Comparison of ENCODE assay signal across 8 mouse cellular contexts in genomic region chr8:122847829-122848561, GRCm38 (mm10). TPM values are rescaled to one million over a fixed set of nuclear protein-coding genes. Genes with fewer than 3 reads are reported as not detected.
DNase-seq lines count a peak whose midpoint lies in the region; ATAC-seq and TF ChIP-seq lines count a peak whose summit lies in the region.

Cdh15 (plus strand) TSS chr8:122847966.

- no peak for TF ChIP-seq CTCF in cerebellum, adult 2 months (IDR thresholded peaks at IDR 0.05; ENCODE audit: borderline replicate concordance, insufficient read depth, low read depth, low read length)

- peak; percentile 89 for ATAC-seq in kidney, embryonic 15.5 days (replicated peaks; ENCODE audit: low FRiP score)
- ATAC-seq in stomach, embryonic 14.5 days (ENCODE audit: insufficient number of reproducible peaks, insufficient read depth, low FRiP score, low read depth) = peak; percentile 80

- H3K4me3 ChIP-seq in cerebellum, adult 2 months (replicated peaks; ENCODE audit: insufficient read depth, low read depth, low read length) = peak within 1 kb of the TSS; percentile 89
- H3K4me3 ChIP-seq in kidney, embryonic 15.5 days (replicated peaks) = no peak within 1 kb of the TSS
- no peak within 1 kb of the TSS for H3K4me3 ChIP-seq in stomach, embryonic 14.5 days (ENCODE audit: low read depth, low read length)

- peak within 1 kb of the TSS; percentile 50 for H3K4me2 ChIP-seq in kidney, embryonic 15.5 days
- H3K4me2 ChIP-seq in stomach, embryonic 14.5 days (replicated peaks; ENCODE audit: low read depth, low read length) = peak within 1 kb of the TSS; percentile 20; the same call in 1 of the 2 replicates

- H3K27ac ChIP-seq in cerebellum, adult 2 months (ENCODE audit: insufficient read depth, low read length) = peak within 1 kb of the TSS; percentile 84
- no peak within 1 kb of the TSS for H3K27ac ChIP-seq in kidney, embryonic 15.5 days
- no peak within 1 kb of the TSS for H3K27ac ChIP-seq in stomach, embryonic 14.5 days (ENCODE audit: low read length)

- 6% methylated on average over 17 of the region's 18 CpGs for WGBS in cerebellum, adult 2 months
- WGBS in kidney, embryonic 15.5 days = 11% methylated on average over 18 of the region's 18 CpGs
- WGBS in stomach, embryonic 14.5 days = 15% methylated on average over 18 of the region's 18 CpGs

- peaks cover 23% of the 10 kb centered on the region for H3K4me1 ChIP-seq in cerebellum, adult 2 months (ENCODE audit: control insufficient read depth, insufficient read depth, low read length)
- peaks cover 23% of the 10 kb centered on the region for H3K4me1 ChIP-seq in kidney, embryonic 15.5 days
- H3K4me1 ChIP-seq in stomach, embryonic 14.5 days (ENCODE audit: control insufficient read depth, insufficient read depth, low read length) = peaks cover 5% of the 10 kb centered on the region; the same call in 1 of the 2 replicates

- H3K27me3 ChIP-seq in cerebellum, adult 2 months (ENCODE audit: control insufficient read depth, insufficient read depth, low read length) = no peaks in the 10 kb centered on the region
- H3K27me3 ChIP-seq in kidney, embryonic 15.5 days = peaks cover 3% of the 10 kb centered on the region; the same call in 1 of the 2 replicates
- no peaks in the 10 kb centered on the region for H3K27me3 ChIP-seq in stomach, embryonic 14.5 days (ENCODE audit: control insufficient read depth, insufficient read depth, low read length)

- H3K36me3 ChIP-seq in kidney, embryonic 15.5 days = no peaks in the 10 kb centered on the region
- H3K36me3 ChIP-seq in stomach, embryonic 14.5 days (ENCODE audit: control insufficient read depth, insufficient read depth, low read length) = no peaks in the 10 kb centered on the region

- H3K9ac ChIP-seq in kidney, embryonic 15.5 days = no peak within 1 kb of the TSS
- no peak within 1 kb of the TSS for H3K9ac ChIP-seq in stomach, embryonic 14.5 days (replicated peaks; ENCODE audit: low read depth, low read length)

- no peaks in the 10 kb centered on the region for H3K9me3 ChIP-seq in kidney, embryonic 15.5 days (replicated peaks)
- H3K9me3 ChIP-seq in stomach, embryonic 14.5 days (ENCODE audit: control insufficient read depth, low read depth, low read length) = no peaks in the 10 kb centered on the region

- peak; percentile 24 to 27 for DNase-seq in spleen, postnatal 36 days (ENCODE audit: low spot score in 2 of 2)
- no peak for DNase-seq in spleen, adult 12 weeks (ENCODE audit: low spot score)
- peak; percentile 89 to 93 for DNase-seq in cerebellum, adult 2 months
- DNase-seq in gastrocnemius, adult 18-20 months (ENCODE audit: low spot score) = peak; percentile 84
- peak; percentile 68 for DNase-seq in lung, postnatal 10 days
- no peak for DNase-seq in ovary, postnatal 10 days (ENCODE audit: low spot score)

- peak; percentile 82 for TF ChIP-seq POLR2A in cerebellum, adult 2 months (IDR thresholded peaks at IDR 0.05; ENCODE audit: borderline replicate concordance, insufficient read depth, low read length)

RNA-seq across cellular contexts. Expression of gene Cdh15, which starts in this region (rescaled TPM):
- polyA plus RNA-seq in cerebellum, adult 2 months (2012; rRNA removed) = 26.5 and 34.3 TPM in 2 replicates
- 10 to 100 TPM; 16.2 to 20.5 TPM for total RNA-seq in gastrocnemius, adult 18-20 months (2021)
- polyA plus RNA-seq in kidney, embryonic 15.5 days (2015; fragmentation: Nextera tagmentation; extraction: Ambion mirVana) = 2.3 and 3.2 TPM in 2 replicates
- 0.26 and 0.52 TPM in 2 replicates for polyA plus RNA-seq in stomach, embryonic 14.5 days (2014; fragmentation: Nextera tagmentation; extraction: Ambion mirVana)

Comparison
In these comparisons a context has a peak if more than half of its experiments do, and no peak if none do; other contexts are left out.
1. DNase-seq: peak in spleen, postnatal 36 days (2 of 2), cerebellum, adult 2 months (2 of 2), gastrocnemius, adult 18-20 months (single experiment) and lung, postnatal 10 days (single experiment); none in spleen, adult 12 weeks (single experiment) and ovary, postnatal 10 days (single experiment).
2. Peak in ATAC-seq and H3K4me2 ChIP-seq in stomach, embryonic 14.5 days; RNA of the gene not detected or under 1 TPM.